Mouse (Mus musculus): ENCODE measurements around the gene Gm11541. TPM values are rescaled to one million over a fixed set of nuclear protein-coding genes. Genes with fewer than 3 reads are reported as not detected.

Gene Gm11541
- polyA plus RNA-seq (2015; fragmentation: Nextera tagmentation; extraction: Ambion mirVana): 0.82 and 0.95 TPM in 2 replicates

DNA sequence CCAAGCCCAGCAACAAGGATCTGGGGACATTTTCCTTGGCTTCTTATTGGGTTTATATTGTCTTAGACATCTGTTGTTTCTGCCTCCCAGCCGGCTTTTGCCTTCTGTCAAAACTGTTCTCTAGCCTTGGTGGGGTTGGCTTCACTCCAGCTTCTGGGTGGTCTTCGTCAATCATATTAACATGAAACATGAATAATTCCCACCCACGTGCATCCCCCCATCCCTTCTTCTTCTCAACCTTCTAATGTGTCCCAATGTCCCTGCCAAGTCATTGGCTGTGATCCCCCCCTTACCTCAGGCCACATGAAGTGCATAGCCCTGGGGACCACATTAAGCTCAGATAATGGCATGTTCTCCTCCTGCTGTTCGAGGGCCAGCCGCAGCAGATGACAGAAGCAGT is at the start of gene Gm11541:
Gene Gm11541, minus strand, starts transcription at position 28 of the 400 bp plus-strand sequence.
- H3K4me3 ChIP-seq (ENCODE audit: low read length): no peak within 1 kb of the TSS
- no peaks in the 10 kb centered on the region for H3K9me3 ChIP-seq (ENCODE audit: control insufficient read depth, low read length)
- peaks cover 4% of the 10 kb centered on the region; the same call in 1 of the 2 replicates for H3K27me3 ChIP-seq (ENCODE audit: control insufficient read depth, insufficient read depth, low read depth, low read length)
- no peaks in the 10 kb centered on the region for H3K36me3 ChIP-seq (ENCODE audit: control insufficient read depth, insufficient read depth, low read length)
- no peak within 1 kb of the TSS for H3K4me2 ChIP-seq (ENCODE audit: low read depth, low read length)
- ATAC-seq (ENCODE audit: low read depth): peak; percentile 63
- 48% methylated on average over 5 of the region's 5 CpGs for WGBS
- H3K4me1 ChIP-seq (replicated peaks; ENCODE audit: control insufficient read depth, insufficient read depth, low read length): peaks cover 8% of the 10 kb centered on the region; the same call in 1 of the 2 replicates
- H3K9ac ChIP-seq (ENCODE audit: low read length): no peak within 1 kb of the TSS
- peak within 1 kb of the TSS; percentile 69 for H3K27ac ChIP-seq (ENCODE audit: low read length)

DNA sequence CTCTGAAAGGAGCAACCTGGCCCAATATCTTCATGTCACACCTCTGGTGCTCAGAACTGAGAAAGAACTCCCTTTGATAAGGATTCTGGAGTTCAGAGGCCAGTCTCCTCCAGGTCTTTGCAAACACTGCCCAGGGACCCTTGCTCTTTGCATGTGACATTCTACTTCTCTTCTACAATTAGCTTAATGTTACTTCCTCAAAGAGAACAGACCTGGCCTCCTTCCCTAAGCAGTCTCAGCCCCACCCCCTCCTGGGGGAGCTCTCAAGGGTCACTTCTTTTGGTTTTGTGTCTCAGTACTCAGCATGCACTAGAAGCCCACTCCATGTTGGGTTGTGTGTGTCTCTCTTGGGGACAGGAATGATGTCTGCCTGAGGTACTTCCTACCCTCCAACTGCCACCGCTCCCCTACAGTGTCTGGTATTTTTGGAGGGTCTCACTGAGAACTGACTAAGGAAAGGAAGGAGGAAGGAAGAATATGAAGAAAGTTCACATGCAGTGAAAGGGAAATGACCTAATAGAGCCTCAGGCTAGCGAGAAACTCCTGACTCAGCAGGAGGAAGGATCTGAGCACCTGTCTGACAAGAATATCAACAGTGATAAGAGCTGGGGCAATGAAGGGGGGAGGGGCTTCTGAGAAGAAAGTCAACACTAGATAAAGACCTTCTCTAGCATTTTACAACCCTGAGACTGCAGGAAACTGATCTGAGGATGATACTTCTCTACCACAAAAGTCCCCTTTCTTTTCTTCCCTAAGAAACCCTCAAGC is 48.8 kb upstream of the Gm11541 start:
- Histone ChIP-seq H3K4me3 (ENCODE audit: low read length) (no peak overlapping the region), H3K4me1 (replicated peaks; ENCODE audit: control insufficient read depth, insufficient read depth, low read length) (no peaks in the 10 kb centered on the region), H3K9ac (ENCODE audit: low read length) (no peak overlapping the region), H3K27me3 (ENCODE audit: control insufficient read depth, insufficient read depth, low read depth, low read length) (no peaks in the 10 kb centered on the region), H3K9me3 (ENCODE audit: control insufficient read depth, low read length) (no peaks in the 10 kb centered on the region), H3K36me3 (ENCODE audit: control insufficient read depth, insufficient read depth, low read length) (no peaks in the 10 kb centered on the region), H3K27ac (ENCODE audit: low read length) (no peak overlapping the region), H3K4me2 (ENCODE audit: low read depth, low read length) (no peak overlapping the region)
- no peak for ATAC-seq (ENCODE audit: low read depth)
- WGBS: 32% methylated on average over 2 of the region's 2 CpGs

DNA sequence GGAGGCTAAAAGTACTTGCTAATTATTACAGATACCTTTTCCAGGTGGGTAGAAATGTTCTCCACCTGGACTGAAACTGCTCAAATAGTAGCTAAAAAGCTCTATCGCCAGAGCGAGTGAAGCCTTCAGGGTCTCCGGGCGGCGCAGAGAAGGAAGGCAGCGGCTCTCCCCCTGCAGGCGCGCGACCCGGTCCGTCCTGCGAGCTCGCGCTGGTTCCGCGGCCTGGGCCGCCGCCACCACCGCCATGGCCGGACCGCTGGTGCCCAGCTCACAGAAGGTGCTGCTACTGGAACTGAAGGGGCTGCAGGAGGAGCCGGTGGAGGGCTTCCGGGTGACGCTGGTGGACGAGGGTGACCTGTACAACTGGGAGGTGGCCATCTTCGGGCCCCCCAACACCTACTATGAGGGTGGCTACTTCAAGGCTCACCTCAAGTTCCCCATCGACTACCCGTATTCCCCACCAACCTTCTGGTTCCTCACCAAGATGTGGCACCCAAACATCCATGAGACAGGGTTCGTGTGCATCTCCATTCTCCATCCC is 37.5 kb upstream of the Gm11541 start, which contains the start of gene Cdc34b:
Gene Cdc34b, plus strand, starts transcription at position 51 of the 541 bp plus-strand sequence.
- 69% methylated on average over 29 of the region's 29 CpGs for WGBS
- no peak for ATAC-seq (ENCODE audit: low read depth)

DNA sequence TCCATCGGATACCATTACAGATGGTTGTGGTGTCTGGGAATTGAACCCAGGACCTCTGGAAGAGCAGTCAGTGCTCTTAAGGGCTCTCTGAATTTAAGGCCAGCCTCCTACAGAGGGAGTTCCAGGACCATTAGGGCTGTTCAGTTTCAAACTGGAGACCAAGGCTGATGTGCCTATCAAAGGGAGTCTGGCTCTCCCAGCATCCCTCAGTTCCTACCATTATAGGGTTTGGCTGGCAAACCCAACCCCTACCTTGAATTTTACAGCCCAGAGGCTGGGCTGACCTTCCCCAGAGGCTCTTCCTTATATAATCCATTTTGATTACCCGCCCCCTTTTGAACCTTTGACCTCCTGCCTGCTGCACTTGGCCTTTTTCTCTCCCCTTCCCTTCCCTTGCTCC is 31.4 kb upstream of the Gm11541 start:
- no peaks in the 10 kb centered on the region for H3K4me1 ChIP-seq (replicated peaks; ENCODE audit: control insufficient read depth, insufficient read depth, low read length)
- no peak overlapping the region for H3K9ac ChIP-seq (ENCODE audit: low read length)
- H3K36me3 ChIP-seq (ENCODE audit: control insufficient read depth, insufficient read depth, low read length): no peaks in the 10 kb centered on the region
- H3K27me3 ChIP-seq (ENCODE audit: control insufficient read depth, insufficient read depth, low read depth, low read length): no peaks in the 10 kb centered on the region; the same call in 1 of the 2 replicates
- no peak overlapping the region for H3K4me3 ChIP-seq (ENCODE audit: low read length)
- ATAC-seq (ENCODE audit: low read depth): no peak
- no peak overlapping the region for H3K4me2 ChIP-seq (ENCODE audit: low read depth, low read length)
- no peak overlapping the region for H3K27ac ChIP-seq (ENCODE audit: low read length)
- WGBS: 63% methylated on average over 2 of the region's 2 CpGs
- H3K9me3 ChIP-seq (ENCODE audit: control insufficient read depth, low read length): no peaks in the 10 kb centered on the region

More for the DNA sequence above, 37.5 kb upstream of the Gm11541 start, which contains the start of gene Cdc34b:
- H3K9ac ChIP-seq (ENCODE audit: low read length): no peak within 1 kb of the TSS
- H3K27ac ChIP-seq (ENCODE audit: low read length): no peak within 1 kb of the TSS
- no peak within 1 kb of the TSS for H3K4me3 ChIP-seq (ENCODE audit: low read length)
- no peaks in the 10 kb centered on the region for H3K36me3 ChIP-seq (ENCODE audit: control insufficient read depth, insufficient read depth, low read length)
- peaks cover 2% of the 10 kb centered on the region; the same call in 1 of the 2 replicates for H3K9me3 ChIP-seq (ENCODE audit: control insufficient read depth, low read length)
- no peak within 1 kb of the TSS for H3K4me2 ChIP-seq (ENCODE audit: low read depth, low read length)
- no peaks in the 10 kb centered on the region for H3K4me1 ChIP-seq (replicated peaks; ENCODE audit: control insufficient read depth, insufficient read depth, low read length)
- H3K27me3 ChIP-seq (ENCODE audit: control insufficient read depth, insufficient read depth, low read depth, low read length): no peaks in the 10 kb centered on the region; the same call in 1 of the 2 replicates

DNA sequence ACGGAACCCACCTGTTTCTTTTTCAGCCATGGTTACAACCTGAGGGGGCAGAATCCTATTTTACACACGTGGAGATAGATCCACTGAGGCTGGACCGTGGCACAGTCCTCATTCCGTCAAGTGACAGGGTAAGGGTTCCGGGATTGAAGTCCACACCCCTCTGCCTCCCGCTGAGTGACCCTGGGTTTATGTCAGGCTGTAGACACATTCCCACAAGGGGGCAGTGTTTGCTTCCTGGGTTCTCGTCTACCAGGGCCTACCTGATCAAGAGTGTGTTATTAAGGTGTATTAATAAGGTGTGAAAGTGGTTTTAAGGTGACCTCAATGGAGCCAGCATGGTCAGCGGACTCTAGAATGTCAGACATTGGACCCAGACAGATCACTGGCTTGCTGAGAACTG is 28.5 kb upstream of the Gm11541 start:
- Histone ChIP-seq H3K9ac (ENCODE audit: low read length) (no peak overlapping the region), H3K36me3 (ENCODE audit: control insufficient read depth, insufficient read depth, low read length) (no peaks in the 10 kb centered on the region), H3K27ac (ENCODE audit: low read length) (no peak overlapping the region), H3K9me3 (ENCODE audit: control insufficient read depth, low read length) (no peaks in the 10 kb centered on the region), H3K4me1 (replicated peaks; ENCODE audit: control insufficient read depth, insufficient read depth, low read length) (no peaks in the 10 kb centered on the region), H3K4me3 (ENCODE audit: low read length) (no peak overlapping the region), H3K4me2 (ENCODE audit: low read depth, low read length) (no peak overlapping the region), H3K27me3 (ENCODE audit: control insufficient read depth, insufficient read depth, low read depth, low read length) (no peaks in the 10 kb centered on the region)
- WGBS: 32% methylated on average over 8 of the region's 8 CpGs
- no peak for ATAC-seq (ENCODE audit: low read depth)

DNA sequence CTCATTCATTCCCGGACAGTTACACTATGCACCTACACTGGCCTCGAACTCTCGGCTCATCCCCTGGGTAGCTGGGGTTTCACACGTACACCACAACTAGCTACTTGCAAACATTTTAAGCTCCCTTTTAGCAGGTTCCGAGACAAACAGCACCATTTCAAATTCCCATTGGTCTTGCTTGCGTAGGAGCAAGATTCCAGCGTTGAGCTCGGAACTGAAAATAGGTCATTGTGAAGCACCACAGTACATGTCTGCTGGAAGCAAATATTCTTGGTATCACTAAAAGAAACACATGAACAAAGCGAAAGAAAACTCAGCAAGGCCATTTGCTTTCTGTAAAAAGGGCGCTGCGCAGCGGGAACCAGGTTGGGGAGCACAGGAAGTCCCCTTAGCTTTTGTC is 26.9 kb upstream of the Gm11541 start:
- WGBS: 80% methylated on average over 12 of the region's 12 CpGs
- no peak overlapping the region for H3K4me2 ChIP-seq (ENCODE audit: low read depth, low read length)
- H3K4me1 ChIP-seq (replicated peaks; ENCODE audit: control insufficient read depth, insufficient read depth, low read length): no peaks in the 10 kb centered on the region
- no peak for ATAC-seq (ENCODE audit: low read depth)
- H3K27me3 ChIP-seq (ENCODE audit: control insufficient read depth, insufficient read depth, low read depth, low read length): no peaks in the 10 kb centered on the region
- H3K36me3 ChIP-seq (ENCODE audit: control insufficient read depth, insufficient read depth, low read length): no peaks in the 10 kb centered on the region
- no peak overlapping the region for H3K27ac ChIP-seq (ENCODE audit: low read length)
- H3K4me3 ChIP-seq (ENCODE audit: low read length): no peak overlapping the region
- H3K9ac ChIP-seq (ENCODE audit: low read length): no peak overlapping the region
- no peaks in the 10 kb centered on the region for H3K9me3 ChIP-seq (ENCODE audit: control insufficient read depth, low read length)

DNA sequence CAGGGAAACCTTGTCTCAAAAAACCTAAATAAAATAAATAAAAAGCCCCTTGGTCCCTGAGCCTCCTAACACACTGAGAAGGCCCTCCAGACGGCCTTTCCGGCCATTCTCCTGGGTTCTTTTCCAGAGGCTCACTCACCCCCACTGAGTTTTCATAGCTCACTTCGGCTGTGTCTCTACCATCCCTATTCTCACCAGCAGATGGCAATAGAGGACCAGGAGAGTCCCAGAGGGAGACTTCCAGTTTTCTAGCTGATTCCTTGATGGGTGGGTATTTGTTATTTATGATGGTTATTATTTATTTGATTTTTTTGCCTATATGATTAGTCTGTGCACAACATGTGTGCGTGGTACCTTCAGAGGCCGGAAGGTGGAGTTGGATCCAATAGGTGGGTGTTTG is 26.0 kb upstream of the Gm11541 start:
- no peaks in the 10 kb centered on the region for H3K36me3 ChIP-seq (ENCODE audit: control insufficient read depth, insufficient read depth, low read length)
- no peaks in the 10 kb centered on the region for H3K4me1 ChIP-seq (replicated peaks; ENCODE audit: control insufficient read depth, insufficient read depth, low read length)
- no peak overlapping the region for H3K27ac ChIP-seq (ENCODE audit: low read length)
- no peaks in the 10 kb centered on the region for H3K9me3 ChIP-seq (ENCODE audit: control insufficient read depth, low read length)
- H3K27me3 ChIP-seq (ENCODE audit: control insufficient read depth, insufficient read depth, low read depth, low read length): no peaks in the 10 kb centered on the region
- H3K9ac ChIP-seq (ENCODE audit: low read length): no peak overlapping the region
- ATAC-seq (ENCODE audit: low read depth): peak; percentile 36; the same call in 1 of the 2 replicates
- H3K4me3 ChIP-seq (ENCODE audit: low read length): no peak overlapping the region
- H3K4me2 ChIP-seq (ENCODE audit: low read depth, low read length): no peak overlapping the region
- 20% methylated on average over 5 of the region's 5 CpGs for WGBS

DNA sequence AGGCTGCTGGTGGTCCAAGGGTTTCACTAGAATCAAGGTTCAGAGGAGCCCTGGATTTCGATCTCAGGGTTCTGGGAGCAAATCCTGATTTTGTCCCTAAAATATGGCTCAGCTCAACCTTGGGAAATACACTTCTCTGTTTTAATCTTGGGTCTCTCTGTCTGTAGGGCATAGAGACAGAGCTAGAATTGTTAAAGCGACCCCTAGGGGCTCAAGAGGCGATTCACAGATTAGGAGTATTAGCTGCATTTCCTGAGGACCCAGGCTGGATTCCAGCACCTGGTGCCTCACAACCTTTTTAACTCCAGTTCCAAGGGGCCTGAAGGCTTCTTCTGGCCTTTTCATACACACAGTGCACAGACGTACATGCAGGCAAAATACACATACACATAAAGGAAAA is 25.3 kb upstream of the Gm11541 start:
- H3K9ac ChIP-seq (ENCODE audit: low read length): no peak overlapping the region
- no peaks in the 10 kb centered on the region for H3K9me3 ChIP-seq (ENCODE audit: control insufficient read depth, low read length)
- H3K4me2 ChIP-seq (ENCODE audit: low read depth, low read length): no peak overlapping the region
- WGBS: 30% methylated on average over 4 of the region's 4 CpGs
- no peak overlapping the region for H3K27ac ChIP-seq (ENCODE audit: low read length)
- no peak overlapping the region for H3K4me3 ChIP-seq (ENCODE audit: low read length)
- no peaks in the 10 kb centered on the region for H3K27me3 ChIP-seq (ENCODE audit: control insufficient read depth, insufficient read depth, low read depth, low read length)
- ATAC-seq (ENCODE audit: low read depth): no peak
- H3K4me1 ChIP-seq (replicated peaks; ENCODE audit: control insufficient read depth, insufficient read depth, low read length): no peaks in the 10 kb centered on the region
- H3K36me3 ChIP-seq (ENCODE audit: control insufficient read depth, insufficient read depth, low read length): no peaks in the 10 kb centered on the region

DNA sequence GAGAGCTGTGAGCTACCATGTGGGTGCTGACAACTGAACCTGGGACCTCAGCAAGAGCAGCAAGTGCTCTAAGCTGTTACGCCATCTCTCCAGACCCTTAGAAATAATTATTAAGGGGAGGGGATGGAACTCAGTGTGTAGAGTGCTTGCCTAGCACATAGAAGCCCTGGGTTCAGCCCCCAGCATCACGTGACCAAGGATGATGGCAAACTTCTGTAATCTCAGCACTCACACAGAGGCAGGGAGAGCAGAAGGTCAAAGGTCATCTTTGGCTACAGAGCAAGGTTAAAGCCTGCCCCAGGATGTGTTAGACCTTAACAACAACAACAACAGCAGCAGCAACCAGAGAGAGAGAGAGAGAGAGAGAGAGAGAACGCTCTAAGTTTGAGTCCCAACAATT is 24.2 kb upstream of the Gm11541 start:
- no peaks in the 10 kb centered on the region for H3K36me3 ChIP-seq (ENCODE audit: control insufficient read depth, insufficient read depth, low read length)
- H3K9me3 ChIP-seq (ENCODE audit: control insufficient read depth, low read length): no peaks in the 10 kb centered on the region
- no peaks in the 10 kb centered on the region for H3K27me3 ChIP-seq (ENCODE audit: control insufficient read depth, insufficient read depth, low read depth, low read length)
- no peak overlapping the region for H3K9ac ChIP-seq (ENCODE audit: low read length)
- ATAC-seq (ENCODE audit: low read depth): no peak
- no peaks in the 10 kb centered on the region for H3K4me1 ChIP-seq (replicated peaks; ENCODE audit: control insufficient read depth, insufficient read depth, low read length)
- H3K4me2 ChIP-seq (ENCODE audit: low read depth, low read length): no peak overlapping the region
- no peak overlapping the region for H3K4me3 ChIP-seq (ENCODE audit: low read length)
- 83% methylated on average over 3 of the region's 3 CpGs for WGBS
- no peak overlapping the region for H3K27ac ChIP-seq (ENCODE audit: low read length)
